Mouse (Mus musculus) lung, postnatal 14 days (tissue): ENCODE data around the gene Ints12.

Experiments used
- DNase-seq: peaks from one replicate; pipeline ENCODE4 v3.0.0; 2021

Gene Ints12

GRCm38 (mm10) chr3:133151629-133152028 lies 60.0 kb downstream of the Ints12 start:
- DNase-seq, result no peak

GRCm38 (mm10) chr3:133152831-133153230 lies 61.2 kb downstream of the Ints12 start:
- no peak for DNase-seq

- DNase-seq, result no peak
These were observed 62.0 kb downstream of the Ints12 start for GRCm38 (mm10) chr3:133153629-133154028.

- no peak for DNase-seq
These were observed 63.0 kb downstream of the Ints12 start for GRCm38 (mm10) chr3:133154683-133155082.

- no peak for DNase-seq
These were observed 66.6 kb downstream of the Ints12 start for GRCm38 (mm10) chr3:133158260-133158659.
